Mouse (Mus musculus) adrenal gland, postnatal 10 days (tissue): ENCODE measurements around the gene Dclk3. TPM values are rescaled to one million over a fixed set of nuclear protein-coding genes. Genes with fewer than 3 reads are reported as not detected.

Source experiments
- DNase-seq: peaks from one replicate; pipeline ENCODE4 v3.0.0; 2021; ENCODE audit warnings: mixed read lengths
- total RNA-seq, 2 experiments: library from RNA; stranded (reverse); gene quantifications; 2 replicates each; pipeline ENCODE4 v1.2.3; 2021

Gene Dclk3
- total RNA-seq, 2 experiments from 2014 or later: 1.3 to 1.7 TPM

- DNase-seq: no peak
Observed at GRCm38 (mm10) chr9:111440446-111440845, 1.6 kb downstream of the Dclk3 start.

GRCm38 (mm10) chr9:111441151-111441550 lies 2.3 kb downstream of the Dclk3 start:
- DNase-seq: no peak

- DNase-seq: no peak
Observed at GRCm38 (mm10) chr9:111446204-111446603, 7.3 kb downstream of the Dclk3 start.

- DNase-seq: no peak
Observed at GRCm38 (mm10) chr9:111448976-111449375, 10.1 kb downstream of the Dclk3 start.

GRCm38 (mm10) chr9:111449880-111450279 lies 11.0 kb downstream of the Dclk3 start:
- DNase-seq: no peak

- no peak for DNase-seq
Observed at GRCm38 (mm10) chr9:111450853-111451404, 12.0 kb downstream of the Dclk3 start.

GRCm38 (mm10) chr9:111453895-111454294 lies 15.0 kb downstream of the Dclk3 start:
- no peak for DNase-seq

GRCm38 (mm10) chr9:111457176-111457935 lies 18.5 kb downstream of the Dclk3 start:
- DNase-seq: no peak

- DNase-seq: no peak
Observed at GRCm38 (mm10) chr9:111457936-111458310, 19.0 kb downstream of the Dclk3 start.

GRCm38 (mm10) chr9:111459466-111459865 lies 20.6 kb downstream of the Dclk3 start:
- no peak for DNase-seq

- DNase-seq: no peak
Observed at GRCm38 (mm10) chr9:111460201-111460814, 21.4 kb downstream of the Dclk3 start.

- DNase-seq: no peak
Observed at GRCm38 (mm10) chr9:111461415-111462103, 22.7 kb downstream of the Dclk3 start.

GRCm38 (mm10) chr9:111465666-111466065 lies 26.8 kb downstream of the Dclk3 start:
- DNase-seq: no peak

- DNase-seq: no peak
Observed at GRCm38 (mm10) chr9:111473686-111474457, 35.0 kb downstream of the Dclk3 start.

- no peak for DNase-seq
Observed at GRCm38 (mm10) chr9:111474458-111474745, 35.5 kb downstream of the Dclk3 start.

GRCm38 (mm10) chr9:111475281-111475680 lies 36.4 kb downstream of the Dclk3 start:
- no peak for DNase-seq

- no peak for DNase-seq
Observed at GRCm38 (mm10) chr9:111475973-111476372, 37.1 kb downstream of the Dclk3 start.

GRCm38 (mm10) chr9:111476479-111477016 lies 37.7 kb downstream of the Dclk3 start:
- no peak for DNase-seq

GRCm38 (mm10) chr9:111478853-111479490 lies 40.1 kb downstream of the Dclk3 start:
- DNase-seq: peak; percentile 16

- DNase-seq: no peak
Observed at GRCm38 (mm10) chr9:111481011-111481410, 42.1 kb downstream of the Dclk3 start.

GRCm38 (mm10) chr9:111486645-111487477 lies 48.0 kb downstream of the Dclk3 start:
- DNase-seq: no peak
